Mouse (Mus musculus): ENCODE measurements around the gene Olfr1098.

Gene Olfr1098

DNA sequence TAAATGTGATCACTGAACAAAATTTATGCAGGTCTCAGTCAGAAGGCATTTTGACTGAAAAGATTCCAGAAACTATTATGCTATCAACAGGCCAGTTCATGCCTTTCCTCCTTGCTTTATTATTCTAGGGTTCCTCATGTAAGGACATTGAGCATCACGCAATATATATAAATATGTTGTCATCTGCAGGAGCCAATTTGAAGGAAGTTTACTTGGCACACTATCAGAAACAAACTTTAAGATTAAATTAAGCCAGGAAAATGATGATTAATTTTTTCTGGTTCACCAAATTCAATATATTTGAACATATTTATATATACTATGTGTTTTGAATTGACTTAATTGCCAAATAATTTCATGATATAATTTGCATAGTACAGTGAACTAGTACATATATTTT is at the start of gene Olfr1098:
Gene Olfr1098, minus strand, starts transcription at position 101 of the 400 bp plus-strand sequence.
- no peak for DNase-seq (ENCODE audit: low read depth)

DNA sequence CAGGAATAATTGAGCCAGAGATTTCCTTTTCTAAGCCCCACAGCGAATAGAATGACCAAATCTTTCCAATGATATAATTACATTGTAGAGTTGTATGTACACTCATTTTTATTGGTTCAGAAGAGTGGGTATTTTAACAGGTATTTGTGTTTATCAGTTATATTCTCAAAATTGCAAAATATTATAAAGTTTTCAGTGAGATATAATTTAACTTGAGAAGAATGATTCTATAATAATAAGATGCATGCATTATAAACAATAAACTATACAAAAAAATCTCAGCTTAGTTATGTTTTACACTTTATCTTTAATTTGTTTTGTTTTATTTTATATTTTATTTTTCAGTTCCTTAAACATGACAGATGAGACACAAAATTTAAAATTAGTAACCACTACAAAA is 36.2 kb upstream of the Olfr1098 start, which contains the start of gene Olfr1099:
Gene Olfr1099, minus strand, starts transcription at position 101 of the 400 bp plus-strand sequence.
- DNase-seq (ENCODE audit: low read depth): no peak

DNA sequence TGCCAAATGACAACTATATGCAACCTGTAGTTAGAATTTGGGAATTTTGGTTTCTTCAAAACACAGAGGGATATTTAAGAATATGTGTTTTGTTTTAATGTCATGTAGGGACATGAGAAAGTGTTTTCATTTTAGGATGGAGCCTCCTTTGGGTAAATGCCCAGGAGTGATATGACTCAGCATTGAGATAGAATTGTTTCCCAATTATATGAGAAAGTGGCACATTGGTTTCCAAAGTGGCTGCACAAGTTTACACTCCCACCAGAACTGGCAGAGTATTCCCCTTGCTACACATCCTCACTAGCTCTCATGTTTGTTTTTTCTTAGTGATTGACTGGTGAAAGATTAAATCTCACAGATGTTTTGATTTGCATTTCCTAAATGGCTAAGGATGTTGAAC is 2.2 kb upstream of the Olfr1098 start:
- DNase-seq (ENCODE audit: low read depth): no peak

DNA sequence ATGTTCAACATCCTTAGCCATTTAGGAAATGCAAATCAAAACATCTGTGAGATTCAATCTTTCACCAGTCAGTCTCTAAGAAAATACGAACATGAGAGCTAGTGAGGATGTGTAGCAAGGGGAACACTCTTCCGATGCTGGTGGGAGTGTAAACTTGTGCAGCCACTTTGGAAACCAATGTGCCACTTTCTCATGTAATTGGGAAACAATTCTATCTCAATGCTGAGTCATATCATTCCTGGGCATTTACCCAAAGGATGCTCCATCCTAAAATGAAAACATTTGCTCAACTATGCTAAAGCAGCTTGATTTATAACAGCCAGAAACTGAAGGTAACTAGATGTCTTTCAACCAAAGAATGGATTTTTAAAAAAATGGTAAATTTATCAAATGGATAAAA is 18.7 kb downstream of the Olfr1098 start:
- DNase-seq (ENCODE audit: low read depth): no peak

DNA sequence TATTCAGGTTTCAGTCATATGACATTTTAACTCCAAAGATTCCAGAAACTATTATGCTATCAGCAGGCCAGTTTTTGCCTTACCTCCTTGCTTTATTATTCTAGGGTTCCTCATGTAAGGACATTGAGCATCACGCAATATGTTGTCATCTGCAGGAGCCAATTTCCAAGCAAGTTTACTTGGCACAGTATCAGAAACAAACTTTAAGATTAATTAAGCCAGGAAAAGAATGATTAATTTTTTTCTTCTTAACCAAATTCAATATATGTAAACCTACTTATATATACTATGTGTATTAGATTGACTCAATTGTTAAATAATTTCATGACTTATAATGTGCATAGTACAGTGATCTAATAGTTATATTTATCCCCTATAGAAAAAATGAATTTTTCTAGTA is 32.2 kb downstream of the Olfr1098 start, which contains the start of gene Olfr1097:
Gene Olfr1097, minus strand, starts transcription at position 101 of the 400 bp plus-strand sequence.
- no peak for DNase-seq (ENCODE audit: low read depth)

DNA sequence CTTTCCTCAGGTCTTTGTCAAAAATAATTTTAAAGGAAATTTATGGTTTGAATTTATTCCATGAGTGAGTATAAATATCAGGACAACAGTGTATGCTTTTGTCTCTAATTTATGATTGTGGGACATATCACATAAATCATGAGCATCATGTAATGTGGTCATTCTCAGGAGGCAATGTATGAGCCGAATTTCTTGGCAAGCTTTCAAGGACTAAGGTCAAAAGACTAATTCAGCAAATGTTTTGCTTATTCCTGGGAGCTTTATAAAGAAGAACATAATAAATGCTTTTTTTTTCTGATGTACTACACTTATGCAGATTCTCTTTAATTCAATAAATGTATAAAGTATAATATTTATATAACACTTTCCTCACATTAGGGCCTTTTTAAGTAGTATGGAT is 49.6 kb downstream of the Olfr1098 start, which contains the start of gene Gm13723:
Gene Gm13723, minus strand, starts transcription at position 101 of the 400 bp plus-strand sequence.
- DNase-seq (ENCODE audit: low read depth): no peak

All from naive thymus-derived CD4-positive, alpha-beta T cell, adult 2 months (primary cell).